Mouse (Mus musculus): ENCODE measurements around the gene Serpini2. TPM values are rescaled to one million over a fixed set of nuclear protein-coding genes. Genes with fewer than 3 reads are reported as not detected.
"Not testable (repeated sequence)": the region's sequence is repeated elsewhere in the genome, so short reads cannot be mapped to it uniquely, and the experiment has no call there.

Gene Serpini2
- polyA plus RNA-seq, 1 experiment = not detected

GRCm38 (mm10) chr3:75304621-75305020, 34.7 kb upstream of the Serpini2 start:
- H3K79me2 ChIP-seq (ENCODE audit: control insufficient read depth, insufficient read depth) = no peaks in the 10 kb centered on the region
- no peak overlapping the region for H3K4me2 ChIP-seq (ENCODE audit: low read depth)
- no peaks in the 10 kb centered on the region for H3K36me3 ChIP-seq (ENCODE audit: control insufficient read depth, insufficient read depth)
- no peaks in the 10 kb centered on the region for H3K27me3 ChIP-seq (ENCODE audit: control insufficient read depth, insufficient read depth, insufficient read length)
- no peak for TF ChIP-seq MAX (IDR thresholded peaks at IDR 0.05; ENCODE audit: low read depth)
- TF ChIP-seq SRF (IDR thresholded peaks at IDR 0.05; ENCODE audit: control insufficient read depth, insufficient read length, low read depth) = no peak
- TF ChIP-seq MYOD1 (IDR thresholded peaks at IDR 0.05; ENCODE audit: control insufficient read depth in 1 of 3, insufficient read length in 2 of 3, low read depth in 2 of 3) = no peak
- TF ChIP-seq POLR2A (IDR thresholded peaks at IDR 0.05; ENCODE audit: insufficient read length, low read depth) = no peak
- TF ChIP-seq REST (IDR thresholded peaks at IDR 0.05; ENCODE audit: insufficient read depth, insufficient read length) = no peak
- no peak for TF ChIP-seq TCF3 (IDR thresholded peaks at IDR 0.05; ENCODE audit: insufficient read length, low read depth)
- no peak for TF ChIP-seq CEBPB (IDR thresholded peaks at IDR 0.05; ENCODE audit: insufficient read depth, poor library complexity, severe bottlenecking)
- TF ChIP-seq TCF12 (IDR thresholded peaks at IDR 0.05; ENCODE audit: insufficient read depth, poor library complexity, severe bottlenecking) = no peak
- TF ChIP-seq USF1 (IDR thresholded peaks at IDR 0.05; ENCODE audit: low read depth) = no peak
- no peak for TF ChIP-seq MYOG (IDR thresholded peaks at IDR 0.05; ENCODE audit: control insufficient read depth in 1 of 3, insufficient read depth in 1 of 3, insufficient read length in 2 of 3, low read depth in 2 of 3)
- TF ChIP-seq E2F4 (IDR thresholded peaks at IDR 0.05; ENCODE audit: insufficient read depth) = no peak
- no peak for TF ChIP-seq POLR2AphosphoS2 (IDR thresholded peaks at IDR 0.05; ENCODE audit: insufficient read length, low read depth)
- H3ac ChIP-seq (ENCODE audit: control insufficient read depth, insufficient read length) = no peak overlapping the region
- no peak overlapping the region for H3K4me3 ChIP-seq

GRCm38 (mm10) chr3:75301072-75301471, 31.2 kb upstream of the Serpini2 start:
- Histone ChIP-seq H3K4me2 (ENCODE audit: low read depth) (no peak overlapping the region), H3ac (ENCODE audit: control insufficient read depth, insufficient read length) (no peak overlapping the region), H3K79me2 (ENCODE audit: control insufficient read depth, insufficient read depth) (no peaks in the 10 kb centered on the region), H3K36me3 (ENCODE audit: control insufficient read depth, insufficient read depth) (no peaks in the 10 kb centered on the region), H3K27me3 (ENCODE audit: control insufficient read depth, insufficient read depth, insufficient read length) (no peaks in the 10 kb centered on the region), H3K4me3 (no peak overlapping the region)
- TF ChIP-seq MYOG (IDR thresholded peaks at IDR 0.05; ENCODE audit: control insufficient read depth in 1 of 3, insufficient read depth in 1 of 3, insufficient read length in 2 of 3, low read depth in 2 of 3) = no peak
- no peak for TF ChIP-seq POLR2A (IDR thresholded peaks at IDR 0.05; ENCODE audit: insufficient read length, low read depth)
- no peak for TF ChIP-seq USF1 (IDR thresholded peaks at IDR 0.05; ENCODE audit: low read depth)

- not testable (repeated sequence) for H3ac ChIP-seq (ENCODE audit: control insufficient read depth, insufficient read length); H3K4me2 ChIP-seq (ENCODE audit: low read depth); H3K4me3 ChIP-seq; H3K79me2 ChIP-seq (ENCODE audit: control insufficient read depth, insufficient read depth); H3K27me3 ChIP-seq (ENCODE audit: control insufficient read depth, insufficient read depth, insufficient read length); H3K36me3 ChIP-seq (ENCODE audit: control insufficient read depth, insufficient read depth)
Observed at GRCm38 (mm10) chr3:75299464-75299863, 29.6 kb upstream of the Serpini2 start.

GRCm38 (mm10) chr3:75297758-75298111, 27.9 kb upstream of the Serpini2 start:
- TF ChIP-seq E2F4 (IDR thresholded peaks at IDR 0.05; ENCODE audit: insufficient read depth) (no peak), POLR2AphosphoS2 (IDR thresholded peaks at IDR 0.05; ENCODE audit: insufficient read length, low read depth) (no peak), MYOD1 (IDR thresholded peaks at IDR 0.05; ENCODE audit: control insufficient read depth in 1 of 3, insufficient read length in 2 of 3, low read depth in 2 of 3) (no peak), MYOG (IDR thresholded peaks at IDR 0.05; ENCODE audit: control insufficient read depth in 1 of 3, insufficient read depth in 1 of 3, insufficient read length in 2 of 3, low read depth in 2 of 3) (no peak), TCF3 (IDR thresholded peaks at IDR 0.05; ENCODE audit: insufficient read length, low read depth) (no peak), SRF (IDR thresholded peaks at IDR 0.05; ENCODE audit: control insufficient read depth, insufficient read length, low read depth) (no peak), CEBPB (IDR thresholded peaks at IDR 0.05; ENCODE audit: insufficient read depth, poor library complexity, severe bottlenecking) (no peak), REST (IDR thresholded peaks at IDR 0.05; ENCODE audit: insufficient read depth, insufficient read length) (no peak), MAX (IDR thresholded peaks at IDR 0.05; ENCODE audit: low read depth) (no peak), POLR2A (IDR thresholded peaks at IDR 0.05; ENCODE audit: insufficient read length, low read depth) (no peak), TCF12 (IDR thresholded peaks at IDR 0.05; ENCODE audit: insufficient read depth, poor library complexity, severe bottlenecking) (no peak), USF1 (IDR thresholded peaks at IDR 0.05; ENCODE audit: low read depth) (no peak)
- no peak overlapping the region for H3K4me2 ChIP-seq (ENCODE audit: low read depth)
- no peak overlapping the region for H3ac ChIP-seq (ENCODE audit: control insufficient read depth, insufficient read length)
- no peaks in the 10 kb centered on the region for H3K36me3 ChIP-seq (ENCODE audit: control insufficient read depth, insufficient read depth)
- H3K27me3 ChIP-seq (ENCODE audit: control insufficient read depth, insufficient read depth, insufficient read length) = no peaks in the 10 kb centered on the region
- no peak overlapping the region for H3K4me3 ChIP-seq
- no peaks in the 10 kb centered on the region for H3K79me2 ChIP-seq (ENCODE audit: control insufficient read depth, insufficient read depth)

- TF ChIP-seq MYOD1 (IDR thresholded peaks at IDR 0.05; ENCODE audit: control insufficient read depth in 1 of 3, insufficient read length in 2 of 3, low read depth in 2 of 3) (no peak), SRF (IDR thresholded peaks at IDR 0.05; ENCODE audit: control insufficient read depth, insufficient read length, low read depth) (no peak), CEBPB (IDR thresholded peaks at IDR 0.05; ENCODE audit: insufficient read depth, poor library complexity, severe bottlenecking) (no peak), TCF3 (IDR thresholded peaks at IDR 0.05; ENCODE audit: insufficient read length, low read depth) (no peak), TCF12 (IDR thresholded peaks at IDR 0.05; ENCODE audit: insufficient read depth, poor library complexity, severe bottlenecking) (no peak), REST (IDR thresholded peaks at IDR 0.05; ENCODE audit: insufficient read depth, insufficient read length) (no peak), MAX (IDR thresholded peaks at IDR 0.05; ENCODE audit: low read depth) (no peak), E2F4 (IDR thresholded peaks at IDR 0.05; ENCODE audit: insufficient read depth) (no peak)
- no peak overlapping the region for H3K4me2 ChIP-seq (ENCODE audit: low read depth)
Observed at GRCm38 (mm10) chr3:75297026-75297757, 27.3 kb upstream of the Serpini2 start.

More at GRCm38 (mm10) chr3:75297026-75297757, 27.3 kb upstream of the Serpini2 start:
- Histone ChIP-seq H3K79me2 (ENCODE audit: control insufficient read depth, insufficient read depth) (no peaks in the 10 kb centered on the region), H3ac (ENCODE audit: control insufficient read depth, insufficient read length) (no peak overlapping the region), H3K4me3 (no peak overlapping the region), H3K36me3 (ENCODE audit: control insufficient read depth, insufficient read depth) (no peaks in the 10 kb centered on the region), H3K27me3 (ENCODE audit: control insufficient read depth, insufficient read depth, insufficient read length) (no peaks in the 10 kb centered on the region)
